Comparison of ENCODE assay signal across 8 mouse cellular contexts in genomic region chr19:33366661-33367060, GRCm38 (mm10). TPM values are rescaled to one million over a fixed set of nuclear protein-coding genes. Genes with fewer than 3 reads are reported as not detected.
DNase-seq lines count a peak whose midpoint lies in the region; ATAC-seq and TF ChIP-seq lines count a peak whose summit lies in the region.

No protein-coding gene starts in this region.

- H3K4me3 ChIP-seq in gastrocnemius, adult 2 months, result no peak overlapping the region
- H3K4me3 ChIP-seq in kidney, embryonic 14.5 days (ENCODE audit: low read length), result no peak overlapping the region
- no peak overlapping the region for H3K4me3 ChIP-seq in limb, embryonic 14.5 days (replicated peaks; ENCODE audit: low read length)
- H3K4me3 ChIP-seq in stomach, embryonic 14.5 days (ENCODE audit: low read depth, low read length), result no peak overlapping the region

- no peaks in the 10 kb centered on the region for H3K4me1 ChIP-seq in kidney, embryonic 14.5 days (ENCODE audit: control insufficient read depth, insufficient read depth, low read length)
- H3K4me1 ChIP-seq in limb, embryonic 14.5 days (ENCODE audit: control insufficient read depth, insufficient read depth, low read length), result no peaks in the 10 kb centered on the region
- H3K4me1 ChIP-seq in stomach, embryonic 14.5 days (ENCODE audit: control insufficient read depth, insufficient read depth, low read length), result no peaks in the 10 kb centered on the region

- H3K9ac ChIP-seq in kidney, embryonic 14.5 days (ENCODE audit: low read depth, low read length), result no peak overlapping the region
- H3K9ac ChIP-seq in limb, embryonic 14.5 days (ENCODE audit: low read depth, low read length, severe bottlenecking), result no peak overlapping the region
- H3K9ac ChIP-seq in stomach, embryonic 14.5 days (replicated peaks; ENCODE audit: low read depth, low read length), result no peak overlapping the region

- WGBS in kidney, embryonic 14.5 days, result 11% methylated on average over 3 of the region's 3 CpGs
- WGBS in limb, embryonic 14.5 days, result 5% methylated on average over 3 of the region's 3 CpGs
- 8% methylated on average over 3 of the region's 3 CpGs for WGBS in stomach, embryonic 14.5 days

- H3K27ac ChIP-seq in gastrocnemius, adult 2 months, result no peak overlapping the region
- no peak overlapping the region for H3K27ac ChIP-seq in kidney, embryonic 14.5 days (ENCODE audit: low read depth, low read length)
- no peak overlapping the region for H3K27ac ChIP-seq in limb, embryonic 14.5 days (replicated peaks; ENCODE audit: low read depth, low read length)
- no peak overlapping the region for H3K27ac ChIP-seq in stomach, embryonic 14.5 days (ENCODE audit: low read length)

- H3K27me3 ChIP-seq in kidney, embryonic 14.5 days (ENCODE audit: control insufficient read depth, insufficient read depth, low read length), result no peaks in the 10 kb centered on the region
- H3K27me3 ChIP-seq in limb, embryonic 14.5 days (ENCODE audit: control insufficient read depth, insufficient read depth, low read length), result no peaks in the 10 kb centered on the region
- no peaks in the 10 kb centered on the region for H3K27me3 ChIP-seq in stomach, embryonic 14.5 days (ENCODE audit: control insufficient read depth, insufficient read depth, low read length)

- TF ChIP-seq POLR2A in limb, embryonic 14.5 days (IDR thresholded peaks at IDR 0.05; ENCODE audit: borderline replicate concordance, extremely low read depth, insufficient read depth, insufficient read length), result no peak

- intact Hi-C loops in gastrocnemius, adult 2 months (cut with DNase I), result loop anchor here (1.0 to 5.0 kb wide), 2 partner anchors 139 to 651 kb away; no protein-coding TSS in a partner anchor

- H3K4me2 ChIP-seq in kidney, embryonic 14.5 days (replicated peaks; ENCODE audit: low read depth, low read length), result no peak overlapping the region
- H3K4me2 ChIP-seq in limb, embryonic 14.5 days (replicated peaks; ENCODE audit: low read depth, low read length, severe bottlenecking), result no peak overlapping the region
- H3K4me2 ChIP-seq in stomach, embryonic 14.5 days (replicated peaks; ENCODE audit: low read depth, low read length), result no peak overlapping the region

- peak; percentile 71 for DNase-seq in A20 (ENCODE audit: low read depth, low spot score)
- DNase-seq in adipocyte (ENCODE audit: low spot score), result peak; percentile 83
- peak; percentile 60 to 68 for DNase-seq in cerebellum, postnatal 4 days (ENCODE audit: low spot score in 2 of 2)
- DNase-seq in gastrocnemius, adult 2 months, result peak; percentile 70
- peak; percentile 68 for DNase-seq in limb, embryonic 14.5 days (ENCODE audit: low spot score)
- DNase-seq in neural tube, embryonic 10.5 days (ENCODE audit: extremely low spot score, low spot score), result peak; percentile 63

- H3K9me3 ChIP-seq in kidney, embryonic 14.5 days (ENCODE audit: control insufficient read depth, low read length), result no peaks in the 10 kb centered on the region
- no peaks in the 10 kb centered on the region for H3K9me3 ChIP-seq in limb, embryonic 14.5 days (ENCODE audit: control insufficient read depth, low read length)
- no peaks in the 10 kb centered on the region for H3K9me3 ChIP-seq in stomach, embryonic 14.5 days (ENCODE audit: control insufficient read depth, low read depth, low read length)

- peak; percentile 99 for TF ChIP-seq CTCF in gastrocnemius, adult 2 months (IDR thresholded peaks at IDR 0.05)

- no peaks in the 10 kb centered on the region for H3K36me3 ChIP-seq in kidney, embryonic 14.5 days (ENCODE audit: control insufficient read depth, insufficient read depth, low read length)
- H3K36me3 ChIP-seq in limb, embryonic 14.5 days (ENCODE audit: control insufficient read depth, insufficient read depth, low read length), result no peaks in the 10 kb centered on the region
- no peaks in the 10 kb centered on the region for H3K36me3 ChIP-seq in stomach, embryonic 14.5 days (ENCODE audit: control insufficient read depth, insufficient read depth, low read length)

- 0 out of 2 replicates have a peak, but pooled peaks have one; percentile 43 for ATAC-seq in kidney, embryonic 14.5 days (ENCODE audit: low FRiP score, low TSS enrichment)
- peak; percentile 68; the same call in 1 of the 2 replicates for ATAC-seq in limb, embryonic 14.5 days (ENCODE audit: low FRiP score, low read depth)
- ATAC-seq in stomach, embryonic 14.5 days (ENCODE audit: insufficient number of reproducible peaks, insufficient read depth, low FRiP score, low read depth), result 0 out of 2 replicates have a peak, but pooled peaks have one; percentile 58

RNA-seq across cellular contexts. Expression of gene Rnls, which starts 25.4 kb away (rescaled TPM):
- 10 to 100 TPM in 1 of 2 experiments, 1 to 10 TPM in 1; 8.3 to 13.0 TPM for total RNA-seq in gastrocnemius, adult 2 months (2021)
- polyA plus RNA-seq in kidney, embryonic 14.5 days (2014; fragmentation: Nextera tagmentation; extraction: Ambion mirVana), result 6.8 and 7.1 TPM in 2 replicates
- 1.0 and 1.2 TPM in 2 replicates for polyA plus RNA-seq in limb, embryonic 14.5 days (2012; rRNA removed)
- polyA plus RNA-seq in limb, embryonic 14.5 days (2014; fragmentation: Nextera tagmentation; extraction: Ambion mirVana), result 6.9 and 7.3 TPM in 2 replicates
- polyA plus RNA-seq in stomach, embryonic 14.5 days (2014; fragmentation: Nextera tagmentation; extraction: Ambion mirVana), result 6.9 and 7.4 TPM in 2 replicates
